Mouse (Mus musculus) hindbrain, embryonic 14.5 days (tissue): ENCODE measurements around the gene Ntpcr. TPM values are rescaled to one million over a fixed set of nuclear protein-coding genes. Genes with fewer than 3 reads are reported as not detected.
A peak's percentile ranks its signal among the peaks of the same experiment; 100 is the strongest.

ENCODE experiments used
- ATAC-seq: fragments of 200-750 bp; cut with Nextera tagmentation; 2 replicates; pipeline ENCODE4 v1.8.0; 2017; ENCODE audit warnings: moderate number of reproducible peaks, mild to moderate bottlenecking, moderate TSS enrichment, moderate library complexity; ENCODE audit not compliant: low FRiP score
- DNase-seq: peaks from one replicate; pipeline ENCODE4 v3.0.0-alpha.2; 2015; ENCODE audit warnings: low spot score
- H3K27ac ChIP-seq: fragments of 300-500 bp; sonication (generic); 2 replicates; pipeline ENCODE4 v1.5.1; 2014; ENCODE audit warnings: mild to moderate bottlenecking, moderate library complexity
- H3K27me3 ChIP-seq: fragments of 300-500 bp; sonication (generic); 2 replicates; pipeline ENCODE4 v1.6.1; 2014; ENCODE audit warnings: mild to moderate bottlenecking, low read length, mixed read lengths; ENCODE audit not compliant: control insufficient read depth, insufficient read depth
- H3K36me3 ChIP-seq: fragments of 300-500 bp; sonication (generic); replicated peaks from 2 replicates; pipeline ENCODE4 v1.6.1; 2014; ENCODE audit not compliant: control insufficient read depth, insufficient read depth
- H3K4me1 ChIP-seq: fragments of 300-500 bp; sonication (generic); replicated peaks from 2 replicates; pipeline ENCODE4 v1.6.1; 2014; ENCODE audit warnings: antibody characterized with exemption, low read length, mixed read lengths; ENCODE audit not compliant: control insufficient read depth, insufficient read depth
- H3K4me2 ChIP-seq: fragments of 300-500 bp; sonication (generic); replicated peaks from 2 replicates; pipeline ENCODE4 v1.6.1; 2014; ENCODE audit warnings: mild to moderate bottlenecking, moderate library complexity
- H3K4me3 ChIP-seq: fragments of 300-500 bp; sonication (generic); replicated peaks from 2 replicates; pipeline ENCODE4 v1.5.1; 2014; ENCODE audit warnings: mild to moderate bottlenecking, low read length
- H3K9ac ChIP-seq: fragments of 300-500 bp; sonication (generic); 2 replicates; pipeline ENCODE4 v1.6.1; 2014
- H3K9me3 ChIP-seq: fragments of 300-500 bp; sonication (generic); 2 replicates; pipeline ENCODE4 v1.6.1; 2016; ENCODE audit warnings: low read length; ENCODE audit not compliant: control insufficient read depth
- WGBS: fragments of 180-500 bp; shearing (Covaris S2); extraction: QIAGEN DNeasy Blood & Tissue Kit; methylation state at CpG from one replicate; pipeline ENCODE4 v1.1.7; 2014; 5-methylcytosine and 5-hydroxymethylcytosine counted together
- polyA plus RNA-seq: library from polyadenylated mRNA; unstranded; fragments of >200 nt; fragmentation: Nextera tagmentation; extraction: Ambion mirVana; gene quantifications from 2 replicates; pipeline ENCODE4 v1.2.1, GENCODE M21; 2014

Ntpcr gene
- polyA plus RNA-seq, 1 experiment from 2014 or later: 38.6 TPM

- 61% methylated on average over 6 of the region's 6 CpGs for WGBS
- Histone ChIP-seq H3K27ac (no peak overlapping the region), H3K4me3 (no peak overlapping the region), H3K27me3 (no peaks in the 10 kb centered on the region), H3K36me3 (no peaks in the 10 kb centered on the region), H3K4me2 (no peak overlapping the region), H3K4me1 (0 out of 2 replicates have a peak, but pooled peaks cover 4% of the 10 kb centered on the region), H3K9me3 (0 out of 2 replicates have a peak, but pooled peaks cover 7% of the 10 kb centered on the region), H3K9ac (no peak overlapping the region)
- ATAC-seq: no peak
- DNase-seq: no peak
Measured at GRCm38 (mm10) chr8:125699391-125700025, 30.3 kb upstream of the Ntpcr start.

GRCm38 (mm10) chr8:125700407-125700806, 29.4 kb upstream of the Ntpcr start:
- ATAC-seq: no peak
- Histone ChIP-seq H3K27ac (no peak overlapping the region), H3K9ac (no peak overlapping the region), H3K4me2 (no peak overlapping the region), H3K4me3 (no peak overlapping the region), H3K4me1 (0 out of 2 replicates have a peak, but pooled peaks cover 4% of the 10 kb centered on the region), H3K9me3 (0 out of 2 replicates have a peak, but pooled peaks cover 7% of the 10 kb centered on the region), H3K36me3 (no peaks in the 10 kb centered on the region), H3K27me3 (no peaks in the 10 kb centered on the region)
- no peak for DNase-seq
- 71% methylated on average over 7 of the region's 7 CpGs for WGBS

GRCm38 (mm10) chr8:125702868-125703473, 26.8 kb upstream of the Ntpcr start:
- Histone ChIP-seq H3K9ac (no peak overlapping the region), H3K27me3 (no peaks in the 10 kb centered on the region), H3K4me1 (0 out of 2 replicates have a peak, but pooled peaks cover 4% of the 10 kb centered on the region), H3K4me2 (no peak overlapping the region), H3K27ac (no peak overlapping the region; the same call in 1 of the 2 replicates), H3K36me3 (no peaks in the 10 kb centered on the region), H3K9me3 (0 out of 2 replicates have a peak, but pooled peaks cover 7% of the 10 kb centered on the region), H3K4me3 (no peak overlapping the region)
- DNase-seq (peak; percentile 35), ATAC-seq (peak; percentile 55; the same call in 1 of the 2 replicates)
- WGBS: 40% methylated on average over 15 of the region's 15 CpGs

GRCm38 (mm10) chr8:125704434-125704833, 25.3 kb upstream of the Ntpcr start:
- 0 out of 2 replicates have a peak, but pooled peaks cover 4% of the 10 kb centered on the region for H3K4me1 ChIP-seq
- DNase-seq (no peak), ATAC-seq (no peak)
- H3K4me2 ChIP-seq: no peak overlapping the region
- no peaks in the 10 kb centered on the region for H3K27me3 ChIP-seq
- no peaks in the 10 kb centered on the region for H3K9me3 ChIP-seq
- no peaks in the 10 kb centered on the region for H3K36me3 ChIP-seq
- WGBS: 90% methylated on average over 6 of the region's 6 CpGs
- H3K27ac ChIP-seq: no peak overlapping the region
- H3K4me3 ChIP-seq: no peak overlapping the region
- H3K9ac ChIP-seq: no peak overlapping the region

- H3K27ac ChIP-seq: no peak overlapping the region
- DNase-seq: no peak
- H3K36me3 ChIP-seq: no peaks in the 10 kb centered on the region
- H3K4me2 ChIP-seq: no peak overlapping the region
- H3K4me1 ChIP-seq: 0 out of 2 replicates have a peak, but pooled peaks cover 4% of the 10 kb centered on the region
- H3K9me3 ChIP-seq: no peaks in the 10 kb centered on the region
- H3K27me3 ChIP-seq: no peaks in the 10 kb centered on the region
- no peak overlapping the region for H3K9ac ChIP-seq
- 79% methylated on average over 7 of the region's 7 CpGs for WGBS
- no peak overlapping the region for H3K4me3 ChIP-seq
- no peak for ATAC-seq
Measured at GRCm38 (mm10) chr8:125705816-125706215, 23.9 kb upstream of the Ntpcr start.

GRCm38 (mm10) chr8:125709171-125709570, 20.6 kb upstream of the Ntpcr start:
- ATAC-seq: no peak
- Histone ChIP-seq H3K4me1 (no peaks in the 10 kb centered on the region), H3K36me3 (no peaks in the 10 kb centered on the region), H3K27ac (no peak overlapping the region), H3K27me3 (no peaks in the 10 kb centered on the region), H3K4me3 (no peak overlapping the region), H3K9me3 (no peaks in the 10 kb centered on the region; the same call in 1 of the 2 replicates), H3K9ac (no peak overlapping the region), H3K4me2 (no peak overlapping the region)
- DNase-seq: no peak
- 84% methylated on average over 5 of the region's 5 CpGs for WGBS

GRCm38 (mm10) chr8:125711514-125711913, 18.2 kb upstream of the Ntpcr start:
- ATAC-seq: no peak
- H3K4me3 ChIP-seq: no peak overlapping the region
- 88% methylated on average over 5 of the region's 5 CpGs for WGBS
- no peak overlapping the region for H3K27ac ChIP-seq
- DNase-seq: no peak
- no peaks in the 10 kb centered on the region for H3K27me3 ChIP-seq
- H3K4me2 ChIP-seq: no peak overlapping the region
- H3K9ac ChIP-seq: no peak overlapping the region
- H3K4me1 ChIP-seq: peaks cover 6% of the 10 kb centered on the region; the same call in 1 of the 2 replicates
- no peaks in the 10 kb centered on the region; the same call in 1 of the 2 replicates for H3K9me3 ChIP-seq
- no peaks in the 10 kb centered on the region for H3K36me3 ChIP-seq

- H3K4me1 ChIP-seq: peaks cover 11% of the 10 kb centered on the region; the same call in 1 of the 2 replicates
- DNase-seq: no peak
- H3K36me3 ChIP-seq: no peaks in the 10 kb centered on the region
- no peak overlapping the region for H3K27ac ChIP-seq
- H3K4me2 ChIP-seq: no peak overlapping the region
- no peaks in the 10 kb centered on the region for H3K27me3 ChIP-seq
- no peak overlapping the region for H3K9ac ChIP-seq
- H3K4me3 ChIP-seq: no peak overlapping the region
- ATAC-seq: peak; percentile 60; the same call in 1 of the 2 replicates
- 33% methylated on average over 4 of the region's 4 CpGs for WGBS
- H3K9me3 ChIP-seq: no peaks in the 10 kb centered on the region; the same call in 1 of the 2 replicates
Measured at GRCm38 (mm10) chr8:125716211-125716610, 13.6 kb upstream of the Ntpcr start.

- Histone ChIP-seq H3K27me3 (no peaks in the 10 kb centered on the region), H3K9me3 (no peaks in the 10 kb centered on the region; the same call in 1 of the 2 replicates), H3K4me3 (no peak overlapping the region), H3K4me1 (peaks cover 11% of the 10 kb centered on the region; the same call in 1 of the 2 replicates), H3K9ac (no peak overlapping the region), H3K4me2 (no peak overlapping the region), H3K36me3 (no peaks in the 10 kb centered on the region), H3K27ac (no peak overlapping the region; the same call in 1 of the 2 replicates)
- 18% methylated on average over 7 of the region's 7 CpGs for WGBS
- DNase-seq: no peak
- ATAC-seq: no peak; the same call in 1 of the 2 replicates
Measured at GRCm38 (mm10) chr8:125716613-125717012, 13.2 kb upstream of the Ntpcr start.
